Mouse (Mus musculus) megakaryocyte progenitor cell, adult 5-6 weeks (primary cell): ENCODE data around the gene Oas1f. TPM values are rescaled to one million over a fixed set of nuclear protein-coding genes. Genes with fewer than 3 reads are reported as not detected.

Source experiments
- ATAC-seq: replicated peaks from 2 replicates; pipeline ENCODE4 v1.8.0; 2016; ENCODE audit warnings: mild to moderate bottlenecking, moderate TSS enrichment, inconsistent platforms; ENCODE audit not compliant: poor library complexity
- total RNA-seq, 2 experiments: library from RNA; stranded (forward) in 1 of 2; stranded (reverse) in 1 of 2; fragments of 157-497, 149-512 nt in 1 of 2; fragments of 200-1000 nt in 1 of 2; gene quantifications; 2 replicates each; pipeline versions ENCODE4 v1.2.3 to v1.2.4; 2015 to 2017

Oas1f gene
- total RNA-seq, 2 experiments from 2014 or later = not detected

GRCm38 (mm10) chr5:120906791-120907733 lies 59.9 kb downstream of the Oas1f start, which contains the start of gene Oas1a:
Gene Oas1a, minus strand, starts transcription at chr5:120907521.
- ATAC-seq = peak; percentile 68

Other genes with a start within 250 kb of the Oas1f start
- gene Rita1, start 234.8 kb upstream of the Oas1f start, total RNA-seq (2015) = 2.0 and 2.3 TPM in 2 replicates
- gene Rita1, start 234.8 kb upstream of the Oas1f start, total RNA-seq (2017) = 4.7 and 5.8 TPM in 2 replicates
- gene Ddx54, start 234.6 kb upstream of the Oas1f start, total RNA-seq (2015) = 11.8 and 13.3 TPM in 2 replicates
- gene Ddx54, start 234.6 kb upstream of the Oas1f start, total RNA-seq (2017) = 34.9 and 35.8 TPM in 2 replicates
- not detected in 2 replicates for gene Cfap73, start 213.1 kb upstream of the Oas1f start, total RNA-seq (2015)
- gene Cfap73, start 213.1 kb upstream of the Oas1f start, total RNA-seq (2017) = not detected in 2 replicates
- gene Rasal1, start 198.6 kb upstream of the Oas1f start, total RNA-seq (2015) = 0.10 and 0.67 TPM in 2 replicates
- gene Rasal1, start 198.6 kb upstream of the Oas1f start, total RNA-seq (2017) = 0.12 and 2.0 TPM in 2 replicates
- gene Dtx1, start 135.4 kb upstream of the Oas1f start, total RNA-seq (2015) = 0.10 TPM in 1 of 2 replicates, not detected in the other
- gene Dtx1, start 135.4 kb upstream of the Oas1f start, total RNA-seq (2017) = not detected in 2 replicates
- 1.6 and 2.9 TPM in 2 replicates for gene Oas2, start 97.5 kb upstream of the Oas1f start, total RNA-seq (2015)
- 0.12 and 0.30 TPM in 2 replicates for gene Oas2, start 97.5 kb upstream of the Oas1f start, total RNA-seq (2017)
- 1.1 and 1.5 TPM in 2 replicates for gene Oas3, start 69.7 kb upstream of the Oas1f start, total RNA-seq (2015)
- 1.1 and 1.3 TPM in 2 replicates for gene Oas3, start 69.7 kb upstream of the Oas1f start, total RNA-seq (2017)
- gene Oas1e, start 51.8 kb upstream of the Oas1f start, total RNA-seq (2015) = not detected in 2 replicates
- gene Oas1e, start 51.8 kb upstream of the Oas1f start, total RNA-seq (2017) = not detected in 2 replicates
- 0.83 and 1.6 TPM in 2 replicates for gene Oas1c, start 34.9 kb upstream of the Oas1f start, total RNA-seq (2015)
- 2.4 and 6.3 TPM in 2 replicates for gene Oas1c, start 34.9 kb upstream of the Oas1f start, total RNA-seq (2017)
- gene Oas1h, start 14.1 kb downstream of the Oas1f start, total RNA-seq (2015) = not detected in 2 replicates
- gene Oas1h, start 14.1 kb downstream of the Oas1f start, total RNA-seq (2017) = not detected in 2 replicates
- 0.54 and 1.6 TPM in 2 replicates for gene Oas1g, start 40.2 kb downstream of the Oas1f start, total RNA-seq (2015)
- 0.91 and 2.4 TPM in 2 replicates for gene Oas1g, start 40.2 kb downstream of the Oas1f start, total RNA-seq (2017)
- 9.6 and 12.0 TPM in 2 replicates for gene Oas1a, start 60.2 kb downstream of the Oas1f start, total RNA-seq (2015)
- 11.3 and 12.0 TPM in 2 replicates for gene Oas1a, start 60.2 kb downstream of the Oas1f start, total RNA-seq (2017)
- gene Oas1d, start 67.2 kb downstream of the Oas1f start, total RNA-seq (2015) = not detected in 2 replicates
- gene Oas1d, start 67.2 kb downstream of the Oas1f start, total RNA-seq (2017) = not detected in 2 replicates
- not detected in 2 replicates for gene Rph3a, start 162.7 kb downstream of the Oas1f start, total RNA-seq (2015)
- gene Rph3a, start 162.7 kb downstream of the Oas1f start, total RNA-seq (2017) = not detected in 2 replicates